Mouse (Mus musculus) c-Kit-negative CD71-positive TER-119-positive erythroid progenitor cells, embryonic 14.5 days (primary cell): ENCODE data around the gene Wipf1.
"Not testable (repeated sequence)": the region's sequence is repeated elsewhere in the genome, so short reads cannot be mapped to it uniquely, and the experiment has no call there.

ENCODE experiments used
- DNase-seq: peaks from one replicate; pipeline ENCODE4 v3.0.0-alpha.2; 2013; ENCODE audit warnings: low read depth, low spot score

Wipf1 gene

DNA sequence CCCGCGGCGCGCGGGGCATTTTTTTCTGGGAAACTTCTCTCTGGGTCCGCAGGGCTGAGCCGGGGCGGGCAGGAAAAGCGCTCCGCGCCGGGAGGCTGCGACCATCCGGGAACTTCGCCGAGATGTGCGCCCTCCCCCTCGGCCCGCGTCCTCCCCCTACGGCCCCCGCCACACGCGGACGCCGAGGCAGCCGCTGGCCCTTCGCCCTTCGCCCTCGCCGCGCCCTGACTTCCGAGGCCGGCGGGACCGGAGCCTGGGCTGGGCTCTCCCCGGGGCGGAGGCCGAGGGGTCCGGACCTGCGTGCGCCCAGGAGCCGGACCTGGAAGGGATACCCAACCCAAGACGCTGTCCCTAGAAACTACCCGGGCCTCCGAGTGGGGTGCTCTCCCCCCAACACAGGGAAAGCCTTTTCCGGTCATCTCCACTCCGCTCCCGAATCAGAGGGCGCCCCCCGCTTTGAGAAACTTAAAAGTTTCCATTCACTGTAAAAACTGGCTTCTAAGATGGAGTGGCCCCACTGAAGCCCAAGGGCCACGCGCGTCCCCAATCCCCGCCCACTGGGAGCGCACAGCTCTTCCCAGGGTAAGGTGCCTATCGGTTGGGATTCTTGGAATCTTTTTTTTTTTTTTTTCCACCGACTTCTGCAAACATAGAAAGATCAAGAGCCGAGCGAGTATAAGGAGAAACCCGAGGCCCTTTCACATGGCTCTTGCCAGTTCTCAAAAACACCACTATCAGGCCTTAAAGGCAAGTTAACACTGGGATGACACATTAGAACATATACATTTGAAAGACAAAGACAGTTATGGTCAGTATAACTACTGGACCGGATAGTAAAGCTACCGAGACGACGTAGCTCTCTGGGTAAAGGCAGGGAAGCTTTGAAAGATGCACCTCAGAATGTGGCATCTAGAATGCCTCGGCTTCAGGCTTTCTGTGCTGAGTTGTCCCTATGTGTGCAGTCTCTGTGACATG is at the start of gene Wipf1:
Gene Wipf1 (minus strand): TSS at position 379 of the 975 bp plus-strand sequence.
- DNase-seq: no peak

DNA sequence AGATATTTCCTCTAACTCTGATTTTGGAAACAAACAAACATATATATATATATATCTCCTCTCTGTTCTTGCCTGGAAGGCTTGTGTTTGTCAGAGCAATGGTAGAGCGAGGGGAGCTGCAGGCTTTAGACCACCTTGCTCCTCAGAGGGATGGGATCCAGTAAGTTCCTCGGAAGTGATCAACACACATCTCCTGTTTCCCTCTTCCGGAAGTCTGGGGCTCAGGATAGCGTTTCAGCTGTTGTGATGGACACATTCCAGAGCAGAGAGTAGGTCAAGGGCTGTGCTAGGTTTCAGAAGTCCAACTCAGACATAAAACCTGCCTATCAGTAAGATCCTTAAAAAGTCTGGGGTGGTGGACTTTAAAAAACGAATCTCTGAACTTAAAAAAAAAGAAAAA is 49.6 kb upstream of the Wipf1 start:
- no peak for DNase-seq

DNA sequence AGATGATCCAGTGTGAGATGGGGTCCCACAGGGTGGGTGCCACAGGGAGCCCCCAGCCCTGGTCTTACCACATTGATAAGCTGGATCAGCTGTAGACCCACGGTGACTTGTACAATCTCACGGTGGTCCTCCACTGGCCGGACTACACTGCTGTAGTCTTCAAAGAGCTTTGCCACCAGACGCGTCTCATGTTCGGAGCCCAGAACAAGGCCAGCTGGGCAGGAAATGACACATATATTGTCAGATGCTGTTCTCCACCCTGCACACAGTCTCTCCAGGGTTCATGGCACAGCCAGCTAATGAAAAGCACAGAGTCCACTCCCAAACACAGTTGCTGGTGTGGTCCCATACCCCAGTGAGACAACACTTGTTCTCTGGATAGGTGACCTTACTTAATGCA is 44.9 kb upstream of the Wipf1 start:
- no peak for DNase-seq

DNA sequence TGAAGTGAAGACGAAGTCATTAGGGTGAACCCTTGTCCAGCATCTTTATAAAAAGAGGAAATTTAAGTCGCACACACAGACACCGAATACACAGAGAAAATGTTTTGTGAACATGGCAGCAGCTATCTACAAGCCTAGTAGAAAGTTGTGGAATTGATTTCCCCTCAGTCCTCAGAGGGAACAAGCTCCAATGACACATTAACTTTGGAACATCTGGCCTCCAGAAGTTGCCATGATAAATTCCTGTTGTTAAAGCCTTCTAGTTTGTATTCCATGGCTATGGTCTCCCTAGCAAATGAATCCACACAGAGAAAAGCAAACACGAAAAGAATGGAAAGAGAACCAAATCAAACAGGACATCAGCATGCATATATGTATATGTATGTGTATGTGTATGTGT is 44.0 kb upstream of the Wipf1 start:
- DNase-seq: no peak

DNA sequence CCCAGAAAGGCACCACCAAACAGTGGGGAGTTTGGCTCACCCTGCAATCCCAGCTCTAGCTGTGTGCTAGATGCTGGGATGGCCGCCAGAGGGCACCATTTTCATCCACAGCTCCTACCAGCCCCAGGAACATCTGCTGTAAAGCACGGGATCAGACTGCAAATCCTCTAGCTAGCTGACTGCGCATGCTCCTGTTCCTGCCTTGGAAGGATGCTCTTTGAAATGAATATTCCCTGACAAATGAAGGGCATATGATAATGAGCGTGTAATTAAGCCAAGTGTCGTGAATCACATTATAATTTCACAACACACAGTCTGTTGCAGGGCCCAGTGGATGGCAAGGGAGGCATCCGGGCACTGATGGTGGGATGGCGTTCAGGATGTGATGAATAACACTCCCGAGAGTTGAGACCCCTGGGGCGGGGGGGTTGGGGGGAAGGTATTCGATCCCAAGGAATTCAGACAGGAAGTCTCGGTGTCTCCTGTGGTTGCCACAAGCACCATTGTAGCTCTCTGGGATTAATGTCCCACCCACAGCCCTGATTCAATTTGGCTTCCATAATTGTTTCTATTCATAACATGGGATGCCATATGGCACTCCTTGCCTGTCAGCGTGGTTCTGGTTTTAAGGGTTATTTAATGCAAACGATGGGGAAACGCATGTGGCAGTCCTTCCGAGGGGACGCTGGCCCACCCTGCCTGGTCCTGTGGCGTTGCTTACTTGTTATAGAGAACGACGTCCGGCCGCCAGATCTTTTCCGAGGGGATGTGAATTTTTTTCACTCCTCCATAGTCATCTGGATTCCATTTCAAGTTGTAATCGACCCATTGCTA is 43.2 kb upstream of the Wipf1 start:
- DNase-seq: no peak

DNA sequence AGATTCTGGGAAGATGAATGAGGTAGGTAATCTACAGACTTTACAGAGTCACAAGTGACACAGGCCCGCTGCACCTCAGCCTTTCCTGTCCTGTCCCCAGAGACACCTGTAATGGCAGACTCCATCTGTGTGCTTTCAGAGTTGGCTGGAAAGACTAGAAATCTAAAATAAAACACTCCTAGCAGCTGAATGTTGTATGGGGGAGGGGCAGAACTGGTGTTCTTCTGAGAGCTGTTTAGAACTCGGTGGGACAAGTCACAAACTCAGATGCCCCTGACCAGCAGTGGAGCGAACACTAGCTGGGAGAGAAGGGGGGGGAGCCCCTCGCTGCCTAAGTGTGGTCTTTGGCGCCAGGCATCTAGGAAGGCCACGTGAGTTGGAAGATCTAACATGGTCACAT is 42.4 kb upstream of the Wipf1 start:
- DNase-seq: no peak

DNA sequence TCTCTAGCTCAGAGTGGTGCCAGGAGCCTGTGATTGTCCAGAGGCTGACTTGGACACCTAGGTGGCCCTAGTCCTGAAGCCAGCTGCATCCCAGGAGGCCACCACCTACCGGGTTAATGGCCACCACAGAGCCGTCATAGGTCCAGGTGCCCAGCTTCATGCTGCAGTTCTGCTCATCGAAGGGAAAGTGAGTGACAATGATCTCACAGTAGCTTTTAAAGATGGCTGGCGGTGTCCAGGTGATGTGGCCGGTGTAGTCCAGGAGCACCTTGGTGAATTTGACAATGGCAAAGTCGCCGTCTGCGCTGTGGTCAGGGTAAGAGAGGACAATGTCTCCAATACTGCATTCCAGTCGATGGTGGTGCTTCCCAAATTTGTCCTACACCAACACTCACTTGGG is 41.8 kb upstream of the Wipf1 start:
- no peak for DNase-seq

DNA sequence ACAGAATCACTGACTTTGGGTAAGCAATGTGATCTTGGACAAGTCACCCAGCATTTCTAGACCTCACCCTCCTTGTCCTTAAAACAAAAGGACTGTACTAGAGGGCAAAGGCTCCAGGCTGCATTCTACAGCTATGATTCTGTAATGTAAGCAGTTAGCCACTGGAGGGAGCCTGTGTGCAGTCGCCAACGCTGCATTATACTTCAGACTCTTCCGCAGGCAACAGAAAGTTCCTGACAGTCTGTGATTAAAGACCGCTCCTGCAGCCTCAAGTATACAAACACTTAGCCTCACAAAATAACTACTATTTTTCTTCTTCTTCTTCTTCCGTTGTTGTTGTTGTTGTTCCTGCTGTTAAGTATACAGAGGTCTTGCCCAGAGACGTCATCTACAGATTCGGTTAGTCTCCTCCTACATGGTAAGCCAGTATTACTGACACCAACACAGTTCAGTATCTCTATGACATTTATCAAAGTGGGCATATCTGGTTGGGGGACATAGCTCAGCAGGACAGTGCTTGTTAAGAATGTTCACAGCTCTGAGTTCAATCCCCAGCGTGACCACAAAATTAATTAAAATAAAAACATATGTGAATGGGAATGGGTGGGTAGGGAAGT is 37.6 kb upstream of the Wipf1 start:
- no peak for DNase-seq

DNA sequence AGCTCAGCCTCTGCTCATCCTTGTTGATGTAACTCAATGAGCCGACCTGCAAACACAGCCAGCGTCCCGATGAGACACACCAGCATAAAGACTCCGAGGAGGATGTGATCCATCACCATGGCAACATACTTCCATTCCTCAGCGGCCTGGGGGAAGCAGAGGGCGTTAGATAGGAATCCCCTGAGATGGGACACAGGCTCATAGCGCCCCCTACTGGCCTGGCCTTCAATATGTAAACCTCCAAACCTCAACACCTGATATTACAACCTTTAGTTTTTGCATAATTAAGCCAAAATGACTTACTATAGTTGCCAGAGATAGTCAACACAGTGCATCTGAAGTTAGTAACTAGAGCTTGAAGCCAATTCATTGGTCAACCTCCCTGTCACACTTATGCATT is 36.6 kb upstream of the Wipf1 start:
- DNase-seq: no peak

DNA sequence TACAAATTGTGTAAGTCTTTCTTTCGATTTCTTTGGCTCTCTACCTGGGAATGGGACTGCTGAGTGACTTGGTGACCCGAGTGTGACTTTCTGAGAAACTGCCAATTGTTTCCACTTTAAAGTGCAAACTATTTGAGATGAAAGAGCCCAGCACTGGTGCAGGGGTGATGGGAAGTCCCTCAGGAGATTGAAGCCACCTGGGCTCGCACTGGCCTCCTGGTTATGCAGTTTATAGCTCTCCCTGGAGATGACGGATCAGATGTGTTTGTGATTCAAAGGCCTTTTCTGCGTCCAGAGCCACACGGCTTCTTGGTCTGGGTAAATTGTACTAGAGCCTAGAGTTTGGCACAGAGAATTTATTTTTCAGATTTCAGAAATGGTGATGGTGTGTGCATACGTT is 34.2 kb upstream of the Wipf1 start:
- no peak for DNase-seq

DNA sequence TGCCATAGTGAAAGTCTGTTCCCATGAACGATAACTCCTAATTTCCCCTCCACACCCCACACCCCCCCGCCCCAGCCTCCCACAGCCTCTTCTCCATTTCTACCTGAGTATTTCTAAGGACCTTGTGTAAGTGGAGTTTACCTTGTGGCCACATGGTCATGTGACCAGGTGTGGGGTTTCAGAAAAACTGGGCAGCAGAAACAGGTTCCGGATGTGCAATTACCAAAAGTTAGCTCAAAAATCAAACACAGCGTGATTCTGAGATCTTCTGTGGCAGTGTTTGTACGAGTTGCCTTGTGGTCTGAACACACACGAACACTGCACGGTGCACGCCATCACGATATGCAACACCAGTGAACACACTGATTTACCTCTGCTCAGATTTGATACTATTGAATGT is 33.1 kb upstream of the Wipf1 start:
- DNase-seq: no peak

DNA sequence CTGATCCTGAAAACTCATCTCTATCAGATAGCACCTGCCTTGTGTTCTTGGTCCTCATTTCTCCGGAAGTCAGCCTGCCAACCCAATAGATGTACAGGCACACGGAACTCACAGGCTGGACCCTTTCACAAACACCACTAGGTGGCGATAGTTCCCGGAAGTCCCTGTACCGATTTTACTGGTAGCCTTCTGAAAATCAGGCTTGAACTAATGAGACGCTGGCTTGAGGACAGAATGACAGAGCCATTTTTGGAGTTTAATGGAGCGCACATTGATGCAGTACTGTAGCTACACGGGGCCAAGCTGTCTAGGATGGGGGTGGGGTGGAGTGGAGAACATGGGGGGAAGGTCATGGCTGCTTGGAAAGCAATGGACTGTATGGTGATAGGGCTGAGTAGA is 32.1 kb upstream of the Wipf1 start:
- no peak for DNase-seq

DNA sequence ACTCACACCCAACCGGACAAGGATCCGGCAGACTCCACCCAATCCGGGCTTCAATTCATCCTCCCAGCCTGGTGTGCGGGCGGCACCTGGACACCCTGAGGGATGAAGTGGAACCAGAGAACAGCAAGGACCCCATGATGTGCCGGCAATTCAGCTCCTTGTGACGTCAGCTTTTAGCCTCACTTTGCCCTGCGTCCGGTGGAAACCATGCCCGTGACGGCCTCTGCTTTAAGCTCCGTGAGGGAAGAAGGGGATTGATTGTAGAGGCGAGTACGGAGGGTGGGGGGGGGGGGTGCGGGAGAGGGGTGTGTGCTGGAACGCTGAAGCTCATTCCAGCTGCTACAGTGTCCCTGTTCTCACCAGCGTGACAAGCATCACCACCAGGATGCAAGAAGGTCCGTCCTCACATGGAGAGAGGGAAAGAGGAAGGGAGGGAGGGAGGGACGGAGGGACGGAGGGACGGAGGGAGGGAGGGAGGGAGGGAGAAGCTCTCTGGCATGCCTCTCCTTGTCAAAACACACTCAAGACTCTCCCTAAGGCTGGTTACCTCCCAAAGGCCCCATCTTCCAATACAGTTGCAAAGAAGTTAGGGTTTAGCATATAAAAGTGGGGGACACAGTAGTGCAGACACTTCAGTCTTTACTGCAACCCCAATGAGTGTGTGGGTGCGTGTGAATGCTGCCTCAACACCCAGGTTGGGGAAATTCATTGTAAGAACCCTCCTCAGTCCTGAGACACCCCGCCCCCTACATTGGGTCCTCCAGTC is 31.5 kb upstream of the Wipf1 start:
- no peak for DNase-seq

DNA sequence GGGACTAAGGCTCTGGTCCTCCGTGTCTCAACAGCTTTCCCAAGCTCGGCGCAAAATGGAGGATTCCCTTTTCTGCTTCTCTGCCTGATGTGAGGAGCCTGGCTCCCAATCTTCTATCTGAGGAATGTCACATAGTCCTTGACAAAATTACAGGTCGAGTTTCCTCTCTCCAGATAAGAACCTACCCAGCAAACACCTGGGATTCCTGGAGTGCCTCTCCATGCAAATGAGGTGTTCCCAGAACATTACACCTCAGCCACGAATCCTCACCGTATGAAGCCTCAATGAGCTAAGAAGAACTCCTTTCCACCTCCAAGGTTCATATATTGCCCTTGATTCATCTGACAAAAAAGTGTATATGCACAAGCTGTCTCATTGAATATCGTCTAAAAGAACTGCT is 30.9 kb upstream of the Wipf1 start:
- no peak for DNase-seq

DNA sequence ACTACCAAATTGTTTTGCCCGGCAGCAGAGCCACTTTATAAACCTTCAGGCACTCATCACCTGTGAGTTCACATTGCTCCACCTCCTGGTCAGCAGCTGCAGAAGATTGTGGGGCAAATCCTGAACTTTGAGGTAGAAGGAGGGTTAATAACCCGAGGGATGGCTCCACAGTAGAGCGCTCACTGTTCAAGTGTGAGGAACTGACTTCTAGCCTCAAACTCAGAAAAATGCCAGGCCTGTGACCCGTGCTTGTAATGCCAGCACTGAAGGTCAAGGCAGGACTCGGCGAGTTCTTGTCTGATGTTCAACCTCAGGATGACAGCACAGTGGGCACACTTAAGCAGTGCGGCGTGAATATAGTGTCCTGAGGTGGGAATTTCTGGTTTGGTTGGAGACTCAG is 28.4 kb upstream of the Wipf1 start:
- DNase-seq: no peak

DNA sequence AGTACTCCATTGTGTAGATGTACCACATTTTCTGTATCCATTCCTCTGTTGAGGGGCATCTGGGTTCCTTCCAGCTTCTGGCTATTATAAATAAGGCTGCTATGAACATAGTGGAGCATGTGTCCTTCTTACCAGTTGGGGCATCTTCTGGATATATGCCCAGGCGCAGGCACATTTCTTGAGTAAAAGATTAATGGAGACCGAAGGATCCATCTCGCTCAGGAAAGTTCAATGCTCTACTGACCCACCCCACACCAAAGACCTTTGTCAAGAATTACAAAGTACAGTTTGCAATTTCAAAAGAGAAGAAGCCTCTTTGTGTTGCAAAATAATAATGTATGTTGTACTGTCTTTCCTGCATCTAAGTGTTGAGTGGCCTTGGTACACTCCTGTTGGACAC is 27.5 kb upstream of the Wipf1 start:
- DNase-seq: not testable (repeated sequence)

DNA sequence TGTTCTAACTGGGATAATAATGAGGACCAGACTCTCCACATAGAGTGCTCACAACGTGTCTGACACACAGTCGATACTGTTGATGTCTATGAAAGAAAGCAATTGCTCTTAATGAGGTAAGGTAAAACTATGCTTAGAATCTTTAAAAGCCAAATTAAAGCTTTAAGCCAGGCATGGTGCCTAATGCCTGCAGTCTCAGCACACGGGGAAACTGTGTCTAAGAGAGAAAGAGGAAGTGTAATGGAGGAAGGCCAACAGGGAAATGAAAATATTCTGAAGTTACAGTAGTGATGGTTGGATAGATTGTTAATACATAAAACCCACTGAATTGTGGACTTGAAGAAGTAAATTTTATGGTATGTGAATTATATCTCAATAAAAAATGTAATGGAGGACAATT is 24.9 kb upstream of the Wipf1 start:
- DNase-seq: no peak

DNA sequence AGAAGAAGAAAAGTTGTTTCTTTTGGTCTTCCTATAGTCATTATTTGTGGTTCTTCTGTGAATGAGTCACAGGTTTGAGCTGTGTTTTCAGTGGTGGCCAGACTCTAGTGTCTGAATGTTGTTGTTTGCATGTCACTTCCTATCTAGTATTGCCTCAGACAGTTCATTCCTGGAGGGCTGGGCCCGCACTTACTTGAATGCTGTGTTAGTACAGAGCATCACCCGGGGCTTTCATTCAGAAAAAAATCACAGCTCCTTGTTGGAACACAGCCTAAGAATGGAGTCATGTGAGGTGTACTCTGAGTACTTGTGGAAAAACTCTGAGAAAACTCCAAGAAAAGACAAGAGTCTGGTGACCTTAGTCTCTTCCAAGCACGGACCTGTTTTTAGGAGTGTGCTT is 23.4 kb upstream of the Wipf1 start:
- no peak for DNase-seq

DNA sequence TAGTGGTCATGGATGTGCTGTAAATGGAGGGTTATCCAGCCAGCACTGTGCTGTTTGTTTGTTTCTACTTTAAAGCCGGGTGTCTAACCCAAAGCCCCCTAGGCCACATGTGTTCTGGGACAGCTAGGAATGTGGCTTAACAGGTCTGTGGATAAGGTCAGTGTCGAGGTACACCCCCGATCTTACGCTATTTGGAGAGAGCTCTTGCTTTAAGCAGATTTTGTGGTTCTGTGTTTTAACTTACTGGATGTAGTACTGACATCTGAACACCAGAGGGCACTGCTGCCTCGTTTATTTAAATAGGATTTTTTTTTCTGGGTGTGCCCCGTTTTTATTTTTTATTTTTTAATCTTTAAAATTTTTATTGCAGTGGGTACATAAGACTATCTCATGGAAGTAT is 21.2 kb upstream of the Wipf1 start:
- DNase-seq: no peak

DNA sequence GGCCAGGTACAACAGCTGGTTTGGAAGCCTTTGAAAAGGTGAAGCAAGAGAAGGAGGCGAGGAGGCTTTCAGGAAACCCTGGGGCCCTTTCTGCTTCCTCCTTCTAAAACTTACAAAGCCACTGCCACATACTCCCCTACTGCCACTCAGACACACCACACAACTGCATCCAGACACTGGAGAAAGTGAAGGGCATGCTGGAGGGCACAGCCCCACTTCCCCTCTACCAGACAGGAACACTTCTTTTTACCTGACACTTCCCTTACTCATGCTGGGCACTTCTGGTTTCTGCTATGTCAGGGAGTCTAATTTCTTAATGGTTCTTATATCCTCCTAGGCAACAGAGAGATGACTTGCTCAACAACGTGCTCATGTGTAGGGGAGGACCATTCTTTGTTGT is 19.0 kb upstream of the Wipf1 start:
- DNase-seq: no peak

DNA sequence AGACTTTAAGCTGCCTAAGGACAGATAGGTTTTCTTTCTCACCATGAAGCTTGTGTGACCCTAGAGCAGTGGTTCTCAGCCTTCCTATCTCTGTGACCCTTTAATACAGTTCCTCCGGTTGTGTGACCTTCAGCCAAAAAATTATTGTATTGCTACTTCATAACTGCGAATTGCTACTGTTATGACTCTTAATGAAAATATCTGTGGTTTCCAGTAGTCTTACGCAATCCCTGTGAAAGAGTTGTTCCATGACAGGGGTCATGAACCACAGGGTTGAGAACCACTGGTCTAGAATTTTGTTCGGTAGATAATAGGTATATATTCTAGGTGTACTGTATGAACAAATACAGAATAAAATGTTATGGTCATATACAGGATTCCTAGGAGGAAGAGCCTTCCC is 17.7 kb upstream of the Wipf1 start:
- DNase-seq: no peak

DNA sequence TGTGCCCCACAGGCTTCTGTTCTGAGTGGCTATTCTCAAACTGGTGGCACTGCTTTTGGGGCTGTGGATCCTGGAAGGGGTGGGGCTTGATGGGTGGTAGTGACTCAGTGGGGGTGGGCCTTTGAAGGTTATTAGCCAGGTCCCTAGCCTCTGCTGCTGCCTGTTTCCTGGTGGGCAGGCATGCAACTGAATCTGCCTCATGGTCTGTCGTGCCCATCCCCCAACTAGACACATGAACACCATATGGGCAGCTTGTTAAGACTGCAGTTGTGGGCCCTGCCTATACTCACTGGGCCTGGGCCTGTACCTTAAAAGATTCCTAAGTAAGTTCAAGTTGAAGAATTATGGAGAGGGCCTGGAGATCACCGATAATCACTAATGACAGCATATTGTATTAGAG is 16.0 kb upstream of the Wipf1 start:
- no peak for DNase-seq
